Mouse (Mus musculus) heart, postnatal 0 days (tissue): ENCODE results near the gene Galk1. TPM values are rescaled to one million over a fixed set of nuclear protein-coding genes. Genes with fewer than 3 reads are reported as not detected.

Experiments used
- ATAC-seq: fragments of 200-750 bp; cut with Nextera tagmentation; 2 replicates; pipeline ENCODE4 v1.8.0; 2017; ENCODE audit warnings: low read depth, moderate number of reproducible peaks, moderate library complexity; ENCODE audit not compliant: insufficient read depth
- DNase-seq: peaks from one replicate; pipeline ENCODE4 v3.0.0-alpha.2; 2016; ENCODE audit warnings: low spot score
- H3K27ac ChIP-seq: fragments of 300-500 bp; sonication (generic); 2 replicates; pipeline ENCODE4 v1.5.1; 2014; ENCODE audit warnings: low read depth, mild to moderate bottlenecking
- H3K27me3 ChIP-seq: fragments of 300-500 bp; sonication (generic); 2 replicates; pipeline ENCODE4 v1.6.1; 2014; ENCODE audit warnings: low read length, mixed read lengths; ENCODE audit not compliant: control insufficient read depth, insufficient read depth
- H3K36me3 ChIP-seq: fragments of 300-500 bp; sonication (generic); replicated peaks from 2 replicates; pipeline ENCODE4 v1.6.1; 2014; ENCODE audit warnings: low read length, mixed read lengths; ENCODE audit not compliant: control insufficient read depth, insufficient read depth
- H3K4me1 ChIP-seq: fragments of 300-500 bp; sonication (generic); 2 replicates; pipeline ENCODE4 v1.6.1; 2014; ENCODE audit warnings: antibody characterized with exemption; ENCODE audit not compliant: control insufficient read depth, insufficient read depth
- H3K4me2 ChIP-seq: fragments of 300-500 bp; sonication (generic); 2 replicates; pipeline ENCODE4 v1.6.1; 2014; ENCODE audit warnings: low read depth, mild to moderate bottlenecking, low read length, moderate library complexity
- H3K4me3 ChIP-seq: fragments of 300-500 bp; sonication (generic); 2 replicates; pipeline ENCODE4 v1.5.1; 2014; ENCODE audit warnings: low read depth, low read length
- H3K9ac ChIP-seq: fragments of 300-500 bp; sonication (generic); replicated peaks from 2 replicates; pipeline ENCODE4 v1.6.1; 2014; ENCODE audit warnings: low read depth, low read length, mixed read lengths
- H3K9me3 ChIP-seq: fragments of 300-500 bp; sonication (generic); replicated peaks from 2 replicates; pipeline ENCODE4 v1.6.1; 2016; ENCODE audit warnings: low read length; ENCODE audit not compliant: control insufficient read depth
- CTCF ChIP-seq: IDR thresholded peaks from 2 replicates; pipeline ENCODE4 v1.5.1; 2016; ENCODE audit warnings: antibody characterized with exemption, control low read depth, low read depth
- EP300 ChIP-seq: IDR thresholded peaks from 2 replicates; pipeline ENCODE4 v1.6.1; 2016; ENCODE audit warnings: antibody characterized with exemption, low read depth
- WGBS: fragments of 180-500 bp; shearing (Covaris S2); extraction: QIAGEN DNeasy Blood & Tissue Kit; methylation state at CpG from one replicate; pipeline ENCODE4 v1.1.7; 2014; 5-methylcytosine and 5-hydroxymethylcytosine counted together
- polyA plus RNA-seq: library from polyadenylated mRNA; unstranded; fragments of >200 nt; fragmentation: Nextera tagmentation; extraction: Ambion mirVana; gene quantifications from 2 replicates; pipeline ENCODE4 v1.2.1, GENCODE M21; 2015
- total RNA-seq: library from RNA; depleted of rRNA; stranded (reverse); fragments of >200 nt; gene quantifications from 2 replicates; pipeline ENCODE4 v1.2.3, GENCODE M21; 2014; ENCODE audit warnings: low replicate concordance

The Galk1 gene
- total and polyA plus RNA-seq, 2 experiments from 2014 or later: 88.4 to 98.3 TPM

- WGBS: 93% methylated on average over 6 of the region's 6 CpGs
- Histone ChIP-seq H3K4me1 (peaks cover 4% of the 10 kb centered on the region; the same call in 1 of the 2 replicates), H3K9ac (no peak overlapping the region), H3K4me2 (no peak overlapping the region), H3K27ac (no peak overlapping the region), H3K4me3 (no peak overlapping the region), H3K27me3 (no peaks in the 10 kb centered on the region), H3K9me3 (no peaks in the 10 kb centered on the region), H3K36me3 (peaks cover 64% of the 10 kb centered on the region)
- DNase-seq (no peak), ATAC-seq (no peak)
- TF ChIP-seq CTCF (no peak), EP300 (no peak)
These were observed 32.7 kb upstream of the Galk1 start for GRCm38 (mm10) chr11:116045173-116045572.

- H3K4me2 ChIP-seq: no peak overlapping the region
- H3K27ac ChIP-seq: no peak overlapping the region
- TF ChIP-seq CTCF (no peak), EP300 (no peak)
- DNase-seq (no peak), ATAC-seq (no peak)
- no peak overlapping the region for H3K4me3 ChIP-seq
- H3K4me1 ChIP-seq: peaks cover 4% of the 10 kb centered on the region; the same call in 1 of the 2 replicates
- 100% methylated on average over 1 of the region's 1 CpGs for WGBS
- H3K27me3 ChIP-seq: no peaks in the 10 kb centered on the region
- H3K36me3 ChIP-seq: peaks cover 55% of the 10 kb centered on the region
- no peak overlapping the region for H3K9ac ChIP-seq
- no peaks in the 10 kb centered on the region for H3K9me3 ChIP-seq
These were observed 30.8 kb upstream of the Galk1 start for GRCm38 (mm10) chr11:116043286-116043685.

- ATAC-seq (no peak), DNase-seq (no peak)
- Histone ChIP-seq H3K27me3 (no peaks in the 10 kb centered on the region), H3K9ac (no peak overlapping the region), H3K27ac (no peak overlapping the region), H3K9me3 (no peaks in the 10 kb centered on the region), H3K4me1 (peaks cover 4% of the 10 kb centered on the region; the same call in 1 of the 2 replicates), H3K36me3 (peaks cover 51% of the 10 kb centered on the region), H3K4me2 (no peak overlapping the region), H3K4me3 (no peak overlapping the region)
- TF ChIP-seq CTCF (no peak), EP300 (no peak)
- WGBS: 87% methylated on average over 5 of the region's 5 CpGs
These were observed 30.0 kb upstream of the Galk1 start for GRCm38 (mm10) chr11:116042372-116043138.

GRCm38 (mm10) chr11:116041833-116042232 lies 29.3 kb upstream of the Galk1 start:
- H3K9ac ChIP-seq: no peak overlapping the region
- H3K4me3 ChIP-seq: no peak overlapping the region
- H3K9me3 ChIP-seq: no peaks in the 10 kb centered on the region
- peaks cover 4% of the 10 kb centered on the region; the same call in 1 of the 2 replicates for H3K4me1 ChIP-seq
- H3K27me3 ChIP-seq: no peaks in the 10 kb centered on the region
- TF ChIP-seq CTCF: no peak
- no peak for TF ChIP-seq EP300
- WGBS: 98% methylated on average over 2 of the region's 2 CpGs
- ATAC-seq: no peak
- H3K36me3 ChIP-seq: peaks cover 44% of the 10 kb centered on the region
- DNase-seq: no peak
- no peak overlapping the region for H3K27ac ChIP-seq
- H3K4me2 ChIP-seq: no peak overlapping the region

GRCm38 (mm10) chr11:116040593-116040992 lies 28.1 kb upstream of the Galk1 start:
- H3K9me3 ChIP-seq: no peaks in the 10 kb centered on the region
- no peak overlapping the region for H3K4me2 ChIP-seq
- H3K27ac ChIP-seq: peak overlapping the region; percentile 44
- ATAC-seq: peak; percentile 57
- TF ChIP-seq CTCF: no peak
- no peak for TF ChIP-seq EP300
- H3K4me1 ChIP-seq: peaks cover 4% of the 10 kb centered on the region; the same call in 1 of the 2 replicates
- 29% methylated on average over 6 of the region's 6 CpGs for WGBS
- no peak overlapping the region for H3K9ac ChIP-seq
- DNase-seq: no peak
- no peak overlapping the region for H3K4me3 ChIP-seq
- H3K27me3 ChIP-seq: no peaks in the 10 kb centered on the region
- peaks cover 38% of the 10 kb centered on the region for H3K36me3 ChIP-seq
